Mouse (Mus musculus): ENCODE measurements around the gene Dnaaf3. TPM values are rescaled to one million over a fixed set of nuclear protein-coding genes. Genes with fewer than 3 reads are reported as not detected.

Dnaaf3 gene
- polyA plus RNA-seq, 1 experiment from 2014 or later: 2.9 TPM

DNA sequence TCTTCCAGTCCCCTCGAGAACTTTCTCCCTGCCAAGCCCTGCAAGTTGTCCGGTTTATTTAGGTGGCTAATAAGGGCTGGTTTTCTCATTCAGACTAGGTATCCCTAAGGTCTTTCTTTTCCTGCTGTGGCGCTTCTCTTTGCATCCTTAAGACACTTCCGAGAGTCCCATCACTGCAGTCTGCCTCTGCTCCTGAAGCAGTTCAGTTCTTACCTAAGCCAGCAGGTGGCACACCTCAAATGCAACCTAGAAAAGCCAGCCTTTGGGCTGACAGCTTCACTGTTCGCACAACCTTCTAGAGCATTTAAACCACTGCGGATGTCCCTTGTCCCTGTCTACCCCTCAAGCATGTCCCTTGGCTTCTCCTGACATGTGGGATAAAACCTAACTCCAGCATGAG lies 52.6 kb downstream of the Dnaaf3 start:
- ATAC-seq (ENCODE audit: low FRiP score): no peak
- H3K4me1 ChIP-seq: peaks cover 20% of the 10 kb centered on the region
- 22% methylated on average over 6 of the region's 6 CpGs for WGBS
- no peak overlapping the region for H3K27ac ChIP-seq
- peak overlapping the region; percentile 93; the same call in 1 of the 2 replicates for H3K4me2 ChIP-seq
- H3K9ac ChIP-seq: no peak overlapping the region
- peaks cover 37% of the 10 kb centered on the region for H3K36me3 ChIP-seq (replicated peaks)
- no peak overlapping the region for H3K4me3 ChIP-seq (replicated peaks)
- H3K27me3 ChIP-seq: peaks cover 24% of the 10 kb centered on the region
- H3K9me3 ChIP-seq: no peaks in the 10 kb centered on the region

DNA sequence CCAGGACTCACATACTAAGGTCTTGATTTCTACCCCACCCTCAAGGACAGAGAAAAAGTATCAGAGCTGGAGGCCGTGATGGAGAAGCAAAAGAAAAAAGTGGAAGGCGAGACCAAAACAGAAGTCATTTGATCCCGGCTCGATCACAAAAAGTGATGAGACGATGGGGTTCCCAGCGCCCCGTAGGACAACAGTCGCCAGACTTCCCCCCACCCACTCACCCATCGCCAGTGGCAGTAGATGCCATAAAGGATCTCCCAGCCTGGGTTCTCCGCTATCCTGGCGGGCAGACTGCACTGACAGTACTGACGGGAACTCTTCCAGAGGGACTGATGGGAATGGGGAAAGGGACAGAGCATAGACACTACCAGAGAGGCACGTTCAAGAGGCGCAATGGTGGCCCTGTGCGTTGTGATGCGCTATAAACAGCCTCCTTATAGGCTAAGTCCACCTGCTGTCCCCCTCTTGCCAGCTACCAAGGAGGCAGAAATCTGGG lies 53.4 kb downstream of the Dnaaf3 start:
- peak overlapping the region; percentile 66 for H3K9ac ChIP-seq
- H3K27me3 ChIP-seq: peaks cover 32% of the 10 kb centered on the region
- H3K4me2 ChIP-seq: peak overlapping the region; percentile 93
- ATAC-seq (ENCODE audit: low FRiP score): peak; percentile 20; the same call in 1 of the 2 replicates
- peak overlapping the region; percentile 86 for H3K27ac ChIP-seq
- H3K36me3 ChIP-seq (replicated peaks): peaks cover 28% of the 10 kb centered on the region
- H3K4me1 ChIP-seq: peaks cover 20% of the 10 kb centered on the region
- H3K4me3 ChIP-seq (replicated peaks): peak overlapping the region; percentile 51
- WGBS: 3% methylated on average over 16 of the region's 16 CpGs
- H3K9me3 ChIP-seq: no peaks in the 10 kb centered on the region

DNA sequence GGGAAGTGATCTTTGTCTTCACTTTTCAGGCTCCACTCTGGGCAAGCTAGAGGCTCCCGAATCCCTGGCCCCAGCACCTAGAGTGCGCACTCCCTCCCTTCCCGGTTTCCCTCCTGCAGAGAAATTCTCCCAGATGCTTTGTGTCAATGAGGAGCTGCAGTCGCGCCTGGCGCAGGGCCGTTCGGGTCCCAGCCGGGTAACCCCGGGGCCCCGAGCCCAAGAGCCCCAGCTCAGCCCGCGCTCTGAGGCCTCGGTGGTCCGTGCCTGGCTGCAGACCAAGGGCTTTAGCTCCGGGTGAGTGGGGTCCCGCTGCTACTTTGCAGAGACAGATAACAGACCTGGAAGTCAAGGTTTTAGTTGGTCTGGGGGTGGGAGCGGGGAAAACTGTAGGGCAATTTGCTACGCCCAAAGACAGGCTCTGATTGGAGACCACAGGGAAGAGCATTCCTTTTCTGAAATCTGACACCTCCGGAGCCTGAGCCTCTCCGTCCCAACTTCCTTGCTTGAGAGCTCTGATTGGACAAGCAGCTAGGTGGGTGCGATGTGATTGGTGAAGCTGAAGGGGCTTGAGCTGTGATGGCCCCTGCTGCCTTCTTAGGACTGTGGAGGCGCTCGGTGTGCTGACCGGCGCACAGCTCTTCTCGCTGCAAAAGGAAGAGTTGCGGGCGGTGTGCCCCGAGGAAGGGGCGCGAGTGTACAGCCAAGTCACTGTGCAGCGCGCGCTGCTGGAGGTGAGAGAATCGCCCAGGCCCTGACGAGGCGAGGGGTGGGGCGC lies 54.0 kb downstream of the Dnaaf3 start:
- peak overlapping the region; percentile 93 for H3K4me2 ChIP-seq
- under 1% methylated on average over 39 of the region's 39 CpGs for whole genome bisulfite sequencing
- H3K36me3 ChIP-seq (replicated peaks): peaks cover 22% of the 10 kb centered on the region
- H3K9me3 ChIP-seq: no peaks in the 10 kb centered on the region
- H3K27ac ChIP-seq: peak overlapping the region; percentile 86
- peak overlapping the region; percentile 66 for H3K9ac ChIP-seq
- peaks cover 39% of the 10 kb centered on the region for H3K27me3 ChIP-seq
- peak overlapping the region; percentile 51 for H3K4me3 ChIP-seq (replicated peaks)
- peak; percentile 97 for ATAC-seq (ENCODE audit: low FRiP score)
- peaks cover 20% of the 10 kb centered on the region for H3K4me1 ChIP-seq

DNA sequence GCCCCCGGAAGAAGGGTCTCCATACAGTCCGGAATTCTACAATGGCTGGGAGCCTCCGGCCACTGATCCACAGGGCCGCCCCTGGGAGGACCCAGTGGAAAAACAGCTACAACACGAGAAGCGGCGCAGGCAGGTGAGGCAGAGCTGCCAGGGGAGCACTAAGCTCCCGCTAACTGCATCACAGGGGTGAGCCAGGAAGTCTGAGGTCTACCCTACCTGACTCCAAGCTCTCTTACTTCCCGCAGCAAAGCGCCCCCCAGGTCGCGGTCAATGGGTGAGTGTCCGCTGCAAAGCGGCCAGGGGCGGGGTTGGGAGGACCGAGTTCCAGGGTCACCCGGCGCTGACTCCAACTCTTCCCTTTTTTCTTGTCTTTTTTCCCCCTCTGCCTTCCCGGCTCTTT lies 58.3 kb downstream of the Dnaaf3 start:
- WGBS: 9% methylated on average over 19 of the region's 19 CpGs
- no peak for ATAC-seq (ENCODE audit: low FRiP score)
- Histone ChIP-seq H3K4me1 (peaks cover 26% of the 10 kb centered on the region), H3K9ac (no peak overlapping the region), H3K36me3 (replicated peaks) (no peaks in the 10 kb centered on the region), H3K27ac (no peak overlapping the region), H3K4me3 (replicated peaks) (no peak overlapping the region), H3K27me3 (peaks cover 80% of the 10 kb centered on the region), H3K9me3 (no peaks in the 10 kb centered on the region), H3K4me2 (no peak overlapping the region)

Small RNAs within 50 kb of the gene (microRNA-seq; reads per million reads assigned to microRNA genes)
- not detected for gene Gm23577

Other genes starting within 250 kb of the Dnaaf3 start
- not detected in 2 replicates for gene Ncr1, start 194.7 kb downstream of the Dnaaf3 start, polyA plus RNA-seq (2016; fragmentation: Nextera tagmentation; extraction: Ambion mirVana)
- gene Gp6, start 134.7 kb downstream of the Dnaaf3 start, polyA plus RNA-seq (2016; fragmentation: Nextera tagmentation; extraction: Ambion mirVana): 0.09 and 0.49 TPM in 2 replicates
- gene Rdh13, start 86.8 kb downstream of the Dnaaf3 start, polyA plus RNA-seq (2016; fragmentation: Nextera tagmentation; extraction: Ambion mirVana): 26.5 and 26.7 TPM in 2 replicates
- gene Eps8l1, start 71.8 kb downstream of the Dnaaf3 start, polyA plus RNA-seq (2016; fragmentation: Nextera tagmentation; extraction: Ambion mirVana): 3.6 and 4.1 TPM in 2 replicates
- 54.6 and 59.7 TPM in 2 replicates for gene Ppp1r12c, start 30.8 kb downstream of the Dnaaf3 start, polyA plus RNA-seq (2016; fragmentation: Nextera tagmentation; extraction: Ambion mirVana)
- 5.6 and 8.3 TPM in 2 replicates for gene Tnnt1, start 16.1 kb downstream of the Dnaaf3 start, polyA plus RNA-seq (2016; fragmentation: Nextera tagmentation; extraction: Ambion mirVana)
- gene Tnni3, start 8.2 kb downstream of the Dnaaf3 start, polyA plus RNA-seq (2016; fragmentation: Nextera tagmentation; extraction: Ambion mirVana): 2.2 and 2.4 TPM in 2 replicates
- 34.6 and 35.2 TPM in 2 replicates for gene Syt5, start 15.1 kb upstream of the Dnaaf3 start, polyA plus RNA-seq (2016; fragmentation: Nextera tagmentation; extraction: Ambion mirVana)
- not detected in 2 replicates for gene Ptprh, start 71.6 kb upstream of the Dnaaf3 start, polyA plus RNA-seq (2016; fragmentation: Nextera tagmentation; extraction: Ambion mirVana)
- gene Tmem86b, start 99.0 kb upstream of the Dnaaf3 start, polyA plus RNA-seq (2016; fragmentation: Nextera tagmentation; extraction: Ambion mirVana): 3.7 and 5.1 TPM in 2 replicates
- 15.4 and 25.3 TPM in 2 replicates for gene Ppp6r1, start 126.6 kb upstream of the Dnaaf3 start, polyA plus RNA-seq (2016; fragmentation: Nextera tagmentation; extraction: Ambion mirVana)
- gene Hspbp1, start 152.6 kb upstream of the Dnaaf3 start, polyA plus RNA-seq (2016; fragmentation: Nextera tagmentation; extraction: Ambion mirVana): 112 and 114 TPM in 2 replicates
- gene Brsk1, start 158.2 kb upstream of the Dnaaf3 start, polyA plus RNA-seq (2016; fragmentation: Nextera tagmentation; extraction: Ambion mirVana): 3.6 and 3.8 TPM in 2 replicates
- 0.27 and 0.35 TPM in 2 replicates for gene Tmem150b, start 192.8 kb upstream of the Dnaaf3 start, polyA plus RNA-seq (2016; fragmentation: Nextera tagmentation; extraction: Ambion mirVana)
- 78.9 and 94.2 TPM in 2 replicates for gene Kmt5c, start 207.7 kb upstream of the Dnaaf3 start, polyA plus RNA-seq (2016; fragmentation: Nextera tagmentation; extraction: Ambion mirVana)
- gene Cox6b2, start 220.6 kb upstream of the Dnaaf3 start, polyA plus RNA-seq (2016; fragmentation: Nextera tagmentation; extraction: Ambion mirVana): 31.3 and 32.5 TPM in 2 replicates
- not detected in 2 replicates for gene Fam71e2, start 238.8 kb upstream of the Dnaaf3 start, polyA plus RNA-seq (2016; fragmentation: Nextera tagmentation; extraction: Ambion mirVana)

Measured in forebrain, embryonic 12.5 days (tissue).